Mouse (Mus musculus) liver, adult 2 months (tissue): ENCODE measurements around the gene Paqr7. TPM values are rescaled to one million over a fixed set of nuclear protein-coding genes. Genes with fewer than 3 reads are reported as not detected.
A peak's percentile ranks its signal among the peaks of the same experiment; 100 is the strongest.

Experiments
- DNase-seq: peaks from one replicate; pipeline ENCODE4 v3.0.0-alpha.2; 2011; ENCODE audit warnings: low read depth, low spot score; ENCODE audit errors: extremely low read depth
- H3K27ac ChIP-seq: fragments of 200-500 bp; replicated peaks from 2 replicates; pipeline ENCODE4 v1.5.1; 2012; ENCODE audit warnings: low read depth, mild to moderate bottlenecking, control low read depth, inconsistent platforms, low read length; ENCODE audit not compliant: insufficient read depth
- H3K27me3 ChIP-seq: fragments of 200-500 bp; 2 replicates; pipeline ENCODE4 v1.6.1; 2012; ENCODE audit warnings: mild to moderate bottlenecking, moderate library complexity, low read length, inconsistent platforms; ENCODE audit not compliant: control insufficient read depth, insufficient read depth
- H3K36me3 ChIP-seq: fragments of 200-500 bp; 2 replicates; pipeline ENCODE4 v1.6.1; 2012; ENCODE audit warnings: low read length, inconsistent platforms; ENCODE audit not compliant: control insufficient read depth, insufficient read depth
- H3K4me1 ChIP-seq: fragments of 200-500 bp; 2 replicates; pipeline ENCODE4 v1.6.1; 2011; ENCODE audit warnings: low read length; ENCODE audit not compliant: control insufficient read depth, insufficient read depth
- H3K4me3 ChIP-seq: fragments of 200-500 bp; 2 replicates; pipeline ENCODE4 v1.5.1; 2011; ENCODE audit warnings: low read depth, mild to moderate bottlenecking, control low read depth, low read length, moderate library complexity; ENCODE audit not compliant: insufficient read depth
- H3K79me2 ChIP-seq: fragments of 200-500 bp; 2 replicates; pipeline ENCODE4 v1.6.1; 2012; ENCODE audit warnings: inconsistent platforms, mild to moderate bottlenecking, low read length, moderate library complexity; ENCODE audit not compliant: control insufficient read depth, insufficient read depth
- H3K9ac ChIP-seq: fragments of 200-500 bp; 2 replicates; pipeline ENCODE4 v1.6.1; 2012; ENCODE audit warnings: low read depth, mild to moderate bottlenecking, control low read depth, inconsistent platforms, low read length
- CTCF ChIP-seq: fragments of 200-500 bp; IDR thresholded peaks from 2 replicates; pipeline ENCODE4 v1.5.1; 2011; ENCODE audit warnings: low read depth, low read length, control low read depth
- POLR2A ChIP-seq: fragments of 200-500 bp; IDR thresholded peaks from 2 replicates; pipeline ENCODE4 v1.6.1; 2011; ENCODE audit warnings: low read length, control low read depth; ENCODE audit not compliant: insufficient read depth; ENCODE audit errors: extremely low read depth
- WGBS: fragments of 180-500 bp; shearing (Covaris S2); methylation state at CpG from one replicate; pipeline ENCODE4 v1.1.7; 2018; 5-methylcytosine and 5-hydroxymethylcytosine counted together
- polyA plus RNA-seq: library from polyadenylated mRNA; depleted of rRNA; stranded (reverse); fragments of >200 nt; gene quantifications from 2 replicates; pipeline ENCODE4 v1.2.3, GENCODE M21; 2012
- total RNA-seq: library from RNA; depleted of rRNA; stranded (reverse); fragments of >200 nt; gene quantifications from 2 replicates; pipeline ENCODE4 v1.2.3, GENCODE M21; 2014

Gene Paqr7
- total and polyA plus RNA-seq, 2 experiments: 20.3 to 58.5 TPM

DNA sequence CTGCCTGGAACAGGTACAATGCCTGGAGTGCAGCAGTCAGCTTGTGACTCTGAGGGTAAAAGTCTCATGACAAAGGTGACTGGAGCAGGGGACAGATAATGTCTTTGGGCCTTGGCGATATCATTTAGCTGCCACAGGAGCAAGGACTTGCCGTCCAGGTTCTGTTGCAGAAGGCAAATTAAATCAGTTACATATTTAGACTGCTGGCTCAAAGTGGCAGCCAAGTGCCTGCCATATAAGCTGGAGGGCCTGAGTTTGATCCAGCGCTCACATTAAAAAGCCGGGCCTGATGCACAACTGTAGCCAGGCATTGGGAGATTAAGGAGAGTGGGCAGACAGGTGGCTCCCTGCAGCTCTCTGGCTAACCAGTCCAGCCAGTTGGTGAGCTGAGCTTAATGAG lies 16.7 kb upstream of the Paqr7 start:
- no peak overlapping the region for H3K27ac ChIP-seq
- H3K27me3 ChIP-seq: no peaks in the 10 kb centered on the region
- H3K4me3 ChIP-seq: no peak overlapping the region
- WGBS: 88% methylated on average over 4 of the region's 4 CpGs
- peaks cover 5% of the 10 kb centered on the region for H3K4me1 ChIP-seq
- H3K36me3 ChIP-seq: no peaks in the 10 kb centered on the region
- DNase-seq: no peak
- no peak for TF ChIP-seq POLR2A
- no peak for TF ChIP-seq CTCF
- no peak overlapping the region for H3K9ac ChIP-seq
- no peaks in the 10 kb centered on the region for H3K79me2 ChIP-seq

DNA sequence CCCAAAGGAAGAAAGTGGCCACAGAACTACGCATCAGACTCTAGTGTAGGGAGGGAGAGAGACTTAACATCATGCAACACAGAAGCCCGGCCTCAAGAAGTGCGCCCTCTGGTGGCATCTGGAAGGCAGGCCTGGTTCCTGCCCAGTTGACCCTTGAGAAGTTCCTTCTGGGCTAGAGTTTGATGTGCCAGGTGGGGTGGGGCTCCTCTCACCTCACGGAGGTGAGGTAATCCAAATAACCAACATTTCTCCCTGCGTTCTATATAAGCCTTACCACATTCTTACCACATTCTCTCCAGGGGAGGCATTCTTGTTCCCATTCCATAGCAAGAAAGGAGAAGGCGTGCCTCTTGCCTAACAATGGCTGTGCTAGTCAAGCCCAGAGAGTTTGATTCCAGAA lies 15.6 kb upstream of the Paqr7 start:
- Histone ChIP-seq H3K79me2 (no peaks in the 10 kb centered on the region), H3K27me3 (no peaks in the 10 kb centered on the region), H3K27ac (no peak overlapping the region), H3K4me3 (no peak overlapping the region), H3K9ac (no peak overlapping the region), H3K36me3 (no peaks in the 10 kb centered on the region), H3K4me1 (peaks cover 13% of the 10 kb centered on the region)
- WGBS: 26% methylated on average over 6 of the region's 6 CpGs
- DNase-seq: peak; percentile 52
- TF ChIP-seq POLR2A: no peak
- TF ChIP-seq CTCF: peak; percentile 95

DNA sequence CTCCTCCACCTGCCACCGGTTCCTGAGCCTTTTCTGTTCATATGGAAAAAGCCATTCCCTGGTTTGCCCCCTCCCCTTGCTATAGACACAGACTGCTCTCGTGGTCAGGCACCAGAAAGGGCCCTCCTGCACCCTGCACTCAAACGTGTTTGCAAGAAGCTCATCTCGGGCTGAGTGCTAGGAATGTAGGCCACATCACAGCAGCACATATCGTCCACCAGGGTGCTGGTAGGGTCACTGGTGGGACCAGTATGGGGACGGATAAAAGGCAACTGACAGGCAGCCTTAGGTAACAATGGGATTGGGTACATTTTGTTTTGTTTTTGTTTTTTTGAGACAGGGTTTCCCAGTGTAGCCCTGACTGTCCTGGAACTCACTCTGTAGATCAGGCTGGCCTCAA lies 15.2 kb upstream of the Paqr7 start:
- Histone ChIP-seq H3K4me1 (peaks cover 13% of the 10 kb centered on the region), H3K9ac (no peak overlapping the region), H3K27me3 (no peaks in the 10 kb centered on the region), H3K36me3 (no peaks in the 10 kb centered on the region), H3K27ac (no peak overlapping the region), H3K4me3 (no peak overlapping the region), H3K79me2 (no peaks in the 10 kb centered on the region)
- TF ChIP-seq CTCF: no peak
- TF ChIP-seq POLR2A: no peak
- no peak for DNase-seq
- 73% methylated on average over 6 of the region's 6 CpGs for WGBS

DNA sequence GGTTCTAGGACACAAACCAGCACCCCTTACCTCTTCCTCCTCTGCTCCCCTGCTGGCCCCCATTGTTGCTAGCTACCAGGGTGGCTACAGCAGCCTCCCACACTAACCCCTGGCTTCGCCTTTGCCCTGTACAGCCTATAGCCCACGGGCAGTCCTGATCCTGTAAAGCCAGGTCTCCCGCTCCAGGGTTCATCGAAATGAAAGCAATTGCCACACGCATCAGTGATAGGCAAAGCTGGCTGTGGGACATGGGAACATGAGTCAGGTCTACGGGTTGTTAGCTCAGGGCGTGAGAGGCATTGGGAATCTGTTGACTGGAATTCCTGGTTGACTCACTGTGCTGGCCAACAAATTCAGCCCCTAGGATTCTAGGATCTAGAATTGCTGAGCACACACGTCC lies 14.1 kb upstream of the Paqr7 start:
- Histone ChIP-seq H3K4me3 (no peak overlapping the region), H3K4me1 (peaks cover 15% of the 10 kb centered on the region), H3K9ac (no peak overlapping the region), H3K36me3 (no peaks in the 10 kb centered on the region), H3K79me2 (no peaks in the 10 kb centered on the region), H3K27ac (no peak overlapping the region), H3K27me3 (no peaks in the 10 kb centered on the region)
- TF ChIP-seq CTCF (no peak), POLR2A (no peak)
- WGBS: 54% methylated on average over 8 of the region's 8 CpGs
- DNase-seq: no peak

- no peak overlapping the region for H3K27ac ChIP-seq
- TF ChIP-seq CTCF (no peak), POLR2A (no peak)
- H3K4me1 ChIP-seq: peaks cover 20% of the 10 kb centered on the region
- H3K79me2 ChIP-seq: no peaks in the 10 kb centered on the region
- no peak for DNase-seq
- H3K4me3 ChIP-seq: no peak overlapping the region
- H3K36me3 ChIP-seq: no peaks in the 10 kb centered on the region
- WGBS: 75% methylated on average over 6 of the region's 6 CpGs
- H3K9ac ChIP-seq: no peak overlapping the region
- H3K27me3 ChIP-seq: no peaks in the 10 kb centered on the region
These were observed 13.3 kb upstream of the Paqr7 start for GRCm38 (mm10) chr4:134483078-134483688.

DNA sequence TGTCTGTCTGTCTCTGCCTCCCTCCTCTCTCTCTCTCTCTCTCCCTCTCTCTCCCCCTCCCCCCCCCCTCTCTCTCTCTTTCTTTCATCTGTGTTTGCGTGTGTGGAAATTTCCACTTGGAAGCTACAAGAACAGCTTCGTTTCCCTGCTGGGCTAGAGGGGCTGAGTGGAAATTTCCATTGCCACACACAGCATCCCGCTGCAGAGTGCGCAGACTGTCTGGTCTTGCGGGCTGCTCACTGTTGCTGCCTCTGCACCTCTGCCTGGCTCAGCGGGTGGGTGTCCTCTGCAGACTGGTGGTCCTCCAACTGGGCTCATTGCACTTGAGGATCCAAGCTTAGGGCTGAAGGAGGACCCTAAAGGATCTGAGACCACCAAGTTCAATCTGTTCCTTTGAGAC lies 12.8 kb upstream of the Paqr7 start:
- DNase-seq: no peak

More for the DNA sequence above, 12.8 kb upstream of the Paqr7 start:
- H3K27ac ChIP-seq: no peak overlapping the region
- H3K79me2 ChIP-seq: no peaks in the 10 kb centered on the region
- H3K4me3 ChIP-seq: no peak overlapping the region
- H3K36me3 ChIP-seq: no peaks in the 10 kb centered on the region
- peaks cover 22% of the 10 kb centered on the region for H3K4me1 ChIP-seq
- no peaks in the 10 kb centered on the region for H3K27me3 ChIP-seq
- no peak overlapping the region for H3K9ac ChIP-seq
- WGBS: 62% methylated on average over 6 of the region's 6 CpGs
- TF ChIP-seq POLR2A: no peak
- no peak for TF ChIP-seq CTCF
